Mouse (Mus musculus) limb, embryonic 14.5 days (tissue): Measurements from ENCODE around the gene Hs3st3b1. TPM values are rescaled to one million over a fixed set of nuclear protein-coding genes. Genes with fewer than 3 reads are reported as not detected.

Experiments used
- ATAC-seq: fragments of 200-750 bp; cut with Nextera tagmentation; 2 replicates; pipeline ENCODE4 v1.8.0; 2017; ENCODE audit warnings: low read depth, moderate number of reproducible peaks, moderate TSS enrichment; ENCODE audit not compliant: low FRiP score
- DNase-seq: peaks from one replicate; pipeline ENCODE4 v3.0.0-alpha.2; 2015; ENCODE audit warnings: low spot score
- H3K27ac ChIP-seq: fragments of 300-500 bp; sonication (generic); replicated peaks from 2 replicates; pipeline ENCODE4 v1.5.1; 2014; ENCODE audit warnings: low read depth, mild to moderate bottlenecking, low read length, moderate library complexity, mixed read lengths
- H3K27me3 ChIP-seq: fragments of 300-500 bp; sonication (generic); 2 replicates; pipeline ENCODE4 v1.6.1; 2014; ENCODE audit warnings: low read length, mixed read lengths; ENCODE audit not compliant: control insufficient read depth, insufficient read depth
- H3K36me3 ChIP-seq: fragments of 300-500 bp; sonication (generic); 2 replicates; pipeline ENCODE4 v1.6.1; 2014; ENCODE audit warnings: mild to moderate bottlenecking, low read length, moderate library complexity, mixed read lengths; ENCODE audit not compliant: control insufficient read depth, insufficient read depth
- H3K4me1 ChIP-seq: fragments of 300-500 bp; sonication (generic); 2 replicates; pipeline ENCODE4 v1.6.1; 2014; ENCODE audit warnings: antibody characterized with exemption, low read length, mixed read lengths; ENCODE audit not compliant: control insufficient read depth, insufficient read depth
- H3K4me2 ChIP-seq: fragments of 300-500 bp; sonication (generic); replicated peaks from 2 replicates; pipeline ENCODE4 v1.6.1; 2014; ENCODE audit warnings: low read depth, mild to moderate bottlenecking, low read length, moderate library complexity; ENCODE audit not compliant: severe bottlenecking
- H3K4me3 ChIP-seq: fragments of 300-500 bp; sonication (generic); replicated peaks from 2 replicates; pipeline ENCODE4 v1.5.1; 2014; ENCODE audit warnings: low read length
- H3K9ac ChIP-seq: fragments of 300-500 bp; sonication (generic); 2 replicates; pipeline ENCODE4 v1.6.1; 2014; ENCODE audit warnings: mild to moderate bottlenecking, low read depth, low read length, moderate library complexity; ENCODE audit not compliant: severe bottlenecking
- H3K9me3 ChIP-seq: fragments of 300-500 bp; sonication (generic); 2 replicates; pipeline ENCODE4 v1.6.1; 2016; ENCODE audit warnings: low read length; ENCODE audit not compliant: control insufficient read depth
- POLR2A ChIP-seq: fragments of 200-500 bp; IDR thresholded peaks from 2 replicates; pipeline ENCODE4 v1.8.0; 2012; ENCODE audit warnings: inconsistent platforms, mild to moderate bottlenecking, moderate library complexity, borderline replicate concordance; ENCODE audit not compliant: insufficient read depth, insufficient read length; ENCODE audit errors: extremely low read depth
- WGBS: fragments of 180-500 bp; shearing (Covaris S2); extraction: QIAGEN DNeasy Blood & Tissue Kit; methylation state at CpG from one replicate; pipeline ENCODE4 v1.1.7; 2014; 5-methylcytosine and 5-hydroxymethylcytosine counted together
- polyA plus RNA-seq, 2 experiments: library from polyadenylated mRNA; depleted of rRNA in 1 of 2; stranded (reverse) in 1 of 2; unstranded in 1 of 2; fragments of >200 nt; fragmentation: Nextera tagmentation in 1 of 2; extraction: Ambion mirVana in 1 of 2; gene quantifications; 2 replicates each; pipeline versions ENCODE4 v1.2.1 to v1.2.3; 2012 to 2014

The Hs3st3b1 gene
- polyA plus RNA-seq, 2 experiments: 18.6 to 19.6 TPM

GRCm38 (mm10) chr11:63943268-63943890, 21.3 kb upstream of the Hs3st3b1 start:
- ATAC-seq (no peak), DNase-seq (no peak)
- H3K4me3 ChIP-seq: no peak overlapping the region
- no peak overlapping the region for H3K4me2 ChIP-seq
- TF ChIP-seq POLR2A: no peak
- no peaks in the 10 kb centered on the region for H3K36me3 ChIP-seq
- H3K4me1 ChIP-seq: 0 out of 2 replicates have a peak, but pooled peaks cover 3% of the 10 kb centered on the region
- H3K27me3 ChIP-seq: no peaks in the 10 kb centered on the region
- H3K27ac ChIP-seq: no peak overlapping the region
- 91% methylated on average over 13 of the region's 13 CpGs for WGBS
- no peak overlapping the region for H3K9ac ChIP-seq
- H3K9me3 ChIP-seq: no peaks in the 10 kb centered on the region

GRCm38 (mm10) chr11:63942177-63942576, 20.1 kb upstream of the Hs3st3b1 start:
- ATAC-seq: no peak
- H3K9me3 ChIP-seq: no peaks in the 10 kb centered on the region
- no peak for DNase-seq
- H3K9ac ChIP-seq: no peak overlapping the region
- TF ChIP-seq POLR2A: no peak
- H3K36me3 ChIP-seq: no peaks in the 10 kb centered on the region
- WGBS: 77% methylated on average over 8 of the region's 8 CpGs
- H3K4me3 ChIP-seq: no peak overlapping the region
- no peak overlapping the region for H3K27ac ChIP-seq
- H3K27me3 ChIP-seq: no peaks in the 10 kb centered on the region
- 0 out of 2 replicates have a peak, but pooled peaks cover under 1% of the 10 kb centered on the region for H3K4me1 ChIP-seq
- H3K4me2 ChIP-seq: no peak overlapping the region

- no peak overlapping the region for H3K9ac ChIP-seq
- ATAC-seq (no peak), DNase-seq (no peak)
- H3K4me1 ChIP-seq: no peaks in the 10 kb centered on the region
- H3K27me3 ChIP-seq: no peaks in the 10 kb centered on the region
- no peak for TF ChIP-seq POLR2A
- no peak overlapping the region for H3K27ac ChIP-seq
- H3K36me3 ChIP-seq: no peaks in the 10 kb centered on the region
- no peaks in the 10 kb centered on the region for H3K9me3 ChIP-seq
- 41% methylated on average over 3 of the region's 3 CpGs for WGBS
- H3K4me2 ChIP-seq: no peak overlapping the region
- H3K4me3 ChIP-seq: no peak overlapping the region
These were observed 14.6 kb upstream of the Hs3st3b1 start for GRCm38 (mm10) chr11:63936641-63937040.

DNA sequence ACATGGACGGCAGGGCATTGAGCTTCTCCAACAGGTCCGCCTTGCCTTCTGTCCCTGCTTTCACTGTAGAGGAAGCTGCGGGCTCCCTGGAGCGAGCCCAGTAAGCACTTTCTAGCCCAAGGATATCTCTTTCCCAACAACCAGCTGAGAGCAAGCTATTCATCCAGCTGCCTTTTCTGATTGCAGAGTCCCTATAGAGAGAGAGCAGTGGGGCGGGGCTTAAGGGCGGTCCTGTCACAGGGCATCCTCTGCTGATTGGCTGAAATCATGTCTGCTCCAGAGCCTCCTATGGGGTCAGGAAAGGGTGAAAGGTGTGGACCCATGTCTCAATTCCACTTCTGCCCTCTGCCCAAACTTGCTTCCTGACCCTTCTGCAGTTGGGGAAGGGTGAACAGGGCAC, 4.8 kb upstream of the Hs3st3b1 start:
- TF ChIP-seq POLR2A: no peak
- Histone ChIP-seq H3K36me3 (no peaks in the 10 kb centered on the region), H3K4me3 (no peak overlapping the region), H3K27me3 (peaks cover 34% of the 10 kb centered on the region), H3K9ac (no peak overlapping the region), H3K4me2 (no peak overlapping the region), H3K4me1 (peaks cover 7% of the 10 kb centered on the region; the same call in 1 of the 2 replicates), H3K27ac (no peak overlapping the region), H3K9me3 (no peaks in the 10 kb centered on the region; the same call in 1 of the 2 replicates)
- DNase-seq: no peak
- ATAC-seq: no peak
- WGBS: 84% methylated on average over 6 of the region's 6 CpGs

- peak; percentile 81 for DNase-seq
- Histone ChIP-seq H3K4me1 (peaks cover 7% of the 10 kb centered on the region; the same call in 1 of the 2 replicates), H3K9ac (no peak overlapping the region), H3K27ac (no peak overlapping the region), H3K4me3 (peak overlapping the region; percentile 34), H3K36me3 (no peaks in the 10 kb centered on the region), H3K4me2 (peak overlapping the region; percentile 66), H3K27me3 (peaks cover 46% of the 10 kb centered on the region), H3K9me3 (no peaks in the 10 kb centered on the region; the same call in 1 of the 2 replicates)
- 2% methylated on average over 30 of the region's 31 CpGs for WGBS
- ATAC-seq: peak; percentile 27; the same call in 1 of the 2 replicates
- TF ChIP-seq POLR2A: no peak
These were observed 3.1 kb upstream of the Hs3st3b1 start for GRCm38 (mm10) chr11:63925161-63925582.
